ENCODE assay signal across 11 mouse cellular contexts in genomic region chr16:96541056-96541455, GRCm38 (mm10).
DNase-seq lines count a peak whose midpoint lies in the region; ATAC-seq lines count a peak whose summit lies in the region.
"Had no signal": no experiment of that assay in that cellular context is flagged by ENCODE, and none has a peak within 500 bp of the region (broad histone marks: within the 10 kb centered on the region; RNA-seq: fewer than 3 reads in every experiment).

No protein-coding gene starts in this region.

- peak; percentile 37 for DNase-seq in kidney, postnatal 10 days
- DNase-seq in kidney, adult 11 months, result no peak
- DNase-seq in right cerebral cortex, postnatal 10 days (ENCODE audit: low spot score in 2 of 2), result peak; percentile 46 to 57
- no peak for DNase-seq in right cerebral cortex, adult 2 months (ENCODE audit: low spot score in 2 of 2)
- no peak for DNase-seq in left cerebral cortex, adult 18-20 months (ENCODE audit: low spot score in 2 of 2)
- no peak for DNase-seq in Muller cell, postnatal 12 days (ENCODE audit: inconsistent ontology term)
- DNase-seq: cerebellum, postnatal 10 days; right cerebral cortex, postnatal 4 days had no signal

- peak; percentile 90 for ATAC-seq in monocyte, adult 5-6 weeks (replicated peaks; ENCODE audit: insufficient number of reproducible peaks, low FRiP score, low TSS enrichment, poor library complexity, severe bottlenecking)
- ATAC-seq in erythroblast, adult 5-6 weeks (replicated peaks; ENCODE audit: low FRiP score, poor library complexity, severe bottlenecking), result no peak
- ATAC-seq: intestine, postnatal 0 days had no signal

Comparison
In these comparisons a context has a peak if more than half of its experiments do, and no peak if none do; other contexts are left out.
1. DNase-seq: peak in kidney, postnatal 10 days (single experiment) and right cerebral cortex, postnatal 10 days (2 of 2); none in kidney, adult 11 months (single experiment), right cerebral cortex, adult 2 months (0 of 2), left cerebral cortex, adult 18-20 months (0 of 2) and Muller cell, postnatal 12 days (single experiment).